Mouse (Mus musculus) monocyte, adult 5-6 weeks (primary cell): ENCODE data around the gene Rps6ka5. TPM values are rescaled to one million over a fixed set of nuclear protein-coding genes. Genes with fewer than 3 reads are reported as not detected.
A peak's percentile ranks its signal among the peaks of the same experiment; 100 is the strongest.

Experiments used
- ATAC-seq: fragments of 153-309, 156-312 bp; replicated peaks from 2 replicates; pipeline ENCODE4 v1.8.0; 2017; ENCODE audit warnings: mild to moderate bottlenecking; ENCODE audit not compliant: low TSS enrichment, insufficient number of reproducible peaks, severe bottlenecking, poor library complexity, low FRiP score
- total RNA-seq: library from RNA; stranded (forward); fragments of 200-1000, 200-491, 200-594 nt; gene quantifications from 3 replicates; pipeline ENCODE4 v1.2.3, GENCODE M21; 2017

Rps6ka5 gene
- total RNA-seq, 1 experiment from 2014 or later, result 25.6 TPM

GRCm38 (mm10) chr12:100551972-100552371 lies 174.8 kb downstream of the Rps6ka5 start:
- ATAC-seq, result no peak

DNA sequence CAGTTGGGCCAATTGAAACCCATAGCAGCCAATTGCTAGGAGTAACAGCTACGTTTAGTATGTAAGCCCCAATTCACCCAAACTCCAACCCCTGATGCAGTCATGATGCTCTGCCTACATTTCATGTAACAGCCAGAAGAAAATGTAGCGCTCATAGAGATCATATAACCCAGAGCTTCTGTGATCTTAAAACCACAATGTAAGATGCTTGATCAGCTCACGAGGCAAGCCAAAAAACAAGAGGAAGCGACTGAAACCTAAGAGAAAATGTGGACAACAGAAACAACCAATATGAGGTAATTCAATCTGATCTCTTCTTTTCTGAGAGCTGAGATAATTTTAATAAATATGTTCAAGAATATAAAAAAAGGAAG lies 182.6 kb downstream of the Rps6ka5 start:
- no peak for ATAC-seq

GRCm38 (mm10) chr12:100543437-100544193 lies 183.2 kb downstream of the Rps6ka5 start:
- ATAC-seq, result no peak

- ATAC-seq, result no peak
Observed at GRCm38 (mm10) chr12:100542494-100542893, 184.3 kb downstream of the Rps6ka5 start.

DNA sequence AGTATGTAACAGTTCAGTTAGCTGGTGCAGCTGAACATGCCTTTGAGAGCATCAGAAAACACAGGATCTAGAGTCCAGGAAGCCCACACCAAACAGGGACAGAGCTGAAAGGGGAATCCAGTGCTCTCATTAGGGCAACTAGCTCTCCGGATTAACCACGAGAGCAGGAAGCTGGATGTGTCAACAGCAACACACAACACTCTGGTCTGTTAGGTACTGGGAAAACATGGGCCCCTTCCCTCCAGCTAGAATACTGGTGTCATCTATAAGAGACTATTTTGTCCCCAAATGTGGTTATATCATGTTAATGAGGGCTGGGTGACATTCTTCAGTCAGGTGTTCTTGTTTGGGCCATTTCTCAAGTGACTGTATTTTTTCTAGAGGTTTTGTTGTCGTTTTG lies 184.7 kb downstream of the Rps6ka5 start:
- ATAC-seq, result no peak

DNA sequence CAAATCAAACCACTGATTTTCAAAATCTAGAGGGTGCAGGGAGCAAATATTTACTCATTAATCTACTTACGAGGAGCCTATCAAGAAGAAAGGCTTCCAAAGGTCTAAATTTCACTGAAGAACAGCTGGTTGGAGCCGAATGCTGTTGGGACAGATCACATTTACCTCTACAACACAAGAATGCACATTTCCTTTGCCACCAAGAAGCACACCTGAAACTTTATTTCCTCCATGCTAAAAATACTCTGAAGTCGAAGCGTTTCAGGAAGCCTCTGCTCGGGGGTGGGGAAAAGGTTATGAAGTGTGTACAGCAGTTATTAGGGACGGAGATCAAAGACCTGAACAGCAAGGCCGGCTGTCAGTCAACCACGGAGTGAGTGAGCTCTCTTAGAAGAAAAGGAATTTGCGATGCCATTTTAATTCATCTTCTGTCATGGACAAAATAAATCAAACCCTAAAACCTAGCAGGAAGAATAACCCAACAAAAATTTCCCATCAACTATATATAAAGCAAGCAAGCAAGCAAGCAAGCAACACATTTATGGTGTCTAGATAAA lies 187.5 kb downstream of the Rps6ka5 start:
- ATAC-seq, result no peak

- ATAC-seq, result no peak
Observed at GRCm38 (mm10) chr12:100538445-100539157, 188.2 kb downstream of the Rps6ka5 start.

DNA sequence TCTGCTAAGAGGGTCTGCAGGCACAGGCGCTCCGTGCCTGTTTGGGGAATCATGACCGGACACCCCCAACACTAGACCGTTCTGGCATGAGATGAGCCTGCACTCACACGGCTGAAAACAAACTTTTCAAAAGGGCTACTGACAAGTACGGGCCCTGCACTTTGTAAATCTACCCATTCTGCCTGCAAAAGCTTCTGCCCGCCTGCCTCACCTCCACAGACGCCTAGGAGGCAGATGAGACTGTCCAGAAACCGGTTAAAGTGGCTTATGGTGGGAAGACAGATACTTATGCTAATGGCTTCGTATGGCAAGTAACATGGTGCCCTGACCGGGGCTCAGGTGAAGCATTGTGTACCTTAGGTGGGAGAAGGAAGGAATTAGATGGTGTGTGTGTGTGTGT lies 189.7 kb downstream of the Rps6ka5 start:
- ATAC-seq, result no peak

DNA sequence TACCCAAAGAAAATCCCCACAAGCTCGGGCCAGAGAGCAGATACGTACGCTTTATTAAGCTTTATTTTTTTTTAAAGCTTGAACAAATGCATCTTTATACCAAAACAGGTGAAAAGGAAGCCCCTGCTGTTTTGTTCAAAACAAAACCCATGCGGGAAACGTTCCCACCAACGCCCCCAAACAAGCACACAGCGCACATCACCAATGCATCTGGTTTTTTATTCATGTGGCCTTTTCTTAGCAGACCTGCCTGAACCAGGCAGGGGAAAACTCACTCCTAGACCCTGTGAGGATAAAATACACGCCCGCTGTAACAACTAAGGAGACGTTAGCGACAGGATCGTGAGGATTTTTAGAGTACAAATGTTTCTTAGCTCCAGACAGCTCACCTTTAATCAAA lies 191.8 kb downstream of the Rps6ka5 start:
- ATAC-seq, result no peak

DNA sequence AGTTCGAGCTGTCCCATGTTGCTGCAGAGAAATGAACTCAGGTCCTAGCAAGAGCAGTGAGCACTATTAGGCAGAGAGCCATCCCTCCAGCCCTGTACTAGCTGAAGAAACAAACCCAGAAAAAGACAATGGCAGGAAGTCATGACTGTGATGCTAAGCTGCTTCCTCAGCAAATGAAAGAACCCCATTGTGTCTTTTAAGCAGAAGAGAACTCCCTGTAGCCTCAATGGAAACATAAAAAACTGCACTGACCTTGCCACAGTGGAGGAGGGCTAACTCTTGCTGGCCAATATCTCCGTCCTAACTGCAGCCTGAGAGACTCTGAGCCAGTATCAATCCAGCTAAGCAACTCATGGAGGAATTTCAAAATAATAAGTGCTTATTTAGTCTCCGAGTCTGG lies 192.8 kb downstream of the Rps6ka5 start:
- no peak for ATAC-seq

GRCm38 (mm10) chr12:100533209-100533608 lies 193.6 kb downstream of the Rps6ka5 start:
- ATAC-seq, result no peak

DNA sequence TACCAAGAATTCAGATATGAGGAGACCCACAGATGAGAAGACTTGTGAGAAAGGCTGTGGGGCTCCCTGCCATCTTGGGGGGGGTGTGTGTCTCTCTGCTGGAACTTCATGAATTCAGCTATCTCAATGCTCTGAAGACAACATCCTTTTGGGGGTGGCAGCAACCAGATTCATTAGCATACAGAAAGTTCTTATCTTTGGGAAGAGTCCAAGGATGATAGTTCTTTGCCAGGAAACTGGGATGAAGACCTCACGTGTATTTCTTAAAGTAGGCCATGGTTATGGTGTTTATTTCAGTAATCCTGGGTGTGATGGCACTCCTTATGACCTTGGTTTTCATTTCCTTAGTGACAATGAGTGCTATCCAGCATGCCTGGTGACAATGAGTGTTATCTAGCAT lies 195.0 kb downstream of the Rps6ka5 start:
- no peak for ATAC-seq

DNA sequence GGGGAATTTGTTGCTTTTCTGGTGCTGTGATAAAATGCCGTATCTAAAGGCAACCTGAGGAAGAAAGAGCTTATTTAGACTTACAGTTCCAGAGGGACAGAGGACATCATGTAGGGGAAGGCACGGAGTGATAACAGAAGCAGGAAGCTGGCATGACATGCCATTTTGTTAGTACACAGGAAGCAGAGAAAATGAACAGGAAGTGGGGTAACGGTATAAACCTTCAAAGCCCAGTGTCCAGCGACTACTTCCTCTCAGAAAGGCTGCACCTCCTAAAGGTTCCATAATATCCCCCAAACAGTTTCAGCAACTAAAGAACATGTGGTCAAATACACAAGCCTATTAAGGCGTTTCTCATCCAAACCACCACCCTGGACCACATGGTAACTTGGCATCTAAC lies 195.9 kb downstream of the Rps6ka5 start:
- 0 out of 2 replicates have a peak, but pooled peaks have one; percentile 33 for ATAC-seq

DNA sequence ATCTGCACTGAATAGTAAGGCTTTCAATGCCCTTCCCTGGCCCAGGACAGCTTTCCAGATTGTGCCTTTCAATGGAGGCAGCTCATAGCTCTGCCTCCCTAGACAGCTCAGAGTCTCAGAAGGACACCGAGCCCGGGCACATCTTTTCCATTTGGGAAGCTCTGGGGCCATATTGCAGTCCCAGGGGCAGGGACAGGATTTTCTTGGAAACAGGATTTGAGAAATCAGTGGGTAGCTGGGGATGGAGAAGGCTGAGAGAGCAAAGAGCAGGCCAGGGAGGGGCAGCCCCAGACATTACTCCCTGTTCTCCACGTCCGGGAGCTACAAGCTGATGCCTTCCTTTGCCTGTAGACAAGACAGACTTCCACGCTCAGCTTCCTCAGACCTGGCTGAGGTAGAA lies 197.1 kb downstream of the Rps6ka5 start:
- ATAC-seq, result no peak

DNA sequence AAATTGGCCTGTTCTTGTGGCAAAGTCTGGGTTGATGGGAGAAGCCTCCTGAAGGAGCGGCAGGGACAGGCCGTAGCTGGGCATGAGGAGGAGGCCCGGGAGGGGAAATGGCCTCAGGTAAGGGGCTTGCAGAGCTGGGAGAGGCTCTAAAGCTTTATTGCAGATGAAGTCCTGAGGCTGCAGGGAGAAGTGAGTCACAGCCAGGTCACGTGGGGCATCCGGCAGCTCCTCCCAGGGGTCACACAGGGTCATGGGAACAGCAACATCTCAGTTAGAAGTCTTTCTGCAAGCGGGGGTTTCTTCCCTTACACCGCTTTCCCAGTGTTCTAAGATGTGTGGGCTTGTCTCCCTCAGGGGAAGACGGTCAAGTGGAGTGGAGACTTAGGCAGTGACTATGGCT lies 197.6 kb downstream of the Rps6ka5 start:
- ATAC-seq, result peak; percentile 59

DNA sequence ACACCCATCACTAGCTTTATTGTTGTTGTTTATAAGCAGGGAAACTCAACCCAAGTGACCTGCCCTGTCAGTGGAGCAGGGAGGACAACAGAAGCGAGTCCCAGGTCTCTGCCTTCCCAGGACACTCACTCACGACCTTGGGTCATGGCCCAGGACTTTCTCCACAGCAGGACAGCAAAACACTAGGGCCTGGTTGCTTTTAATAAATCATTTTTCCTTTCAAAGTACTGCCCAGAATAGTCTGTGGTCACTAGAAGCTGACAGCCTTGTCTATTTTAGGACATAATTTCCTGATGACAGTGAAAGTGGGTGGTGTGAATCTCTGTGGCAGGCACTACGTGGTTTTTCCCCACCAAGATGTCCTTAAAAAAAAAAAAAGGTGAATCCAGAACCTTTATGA lies 198.5 kb downstream of the Rps6ka5 start:
- ATAC-seq, result no peak

GRCm38 (mm10) chr12:100527753-100528152 lies 199.0 kb downstream of the Rps6ka5 start:
- peak; percentile 55 for ATAC-seq

GRCm38 (mm10) chr12:100527241-100527640 lies 199.5 kb downstream of the Rps6ka5 start:
- no peak for ATAC-seq

DNA sequence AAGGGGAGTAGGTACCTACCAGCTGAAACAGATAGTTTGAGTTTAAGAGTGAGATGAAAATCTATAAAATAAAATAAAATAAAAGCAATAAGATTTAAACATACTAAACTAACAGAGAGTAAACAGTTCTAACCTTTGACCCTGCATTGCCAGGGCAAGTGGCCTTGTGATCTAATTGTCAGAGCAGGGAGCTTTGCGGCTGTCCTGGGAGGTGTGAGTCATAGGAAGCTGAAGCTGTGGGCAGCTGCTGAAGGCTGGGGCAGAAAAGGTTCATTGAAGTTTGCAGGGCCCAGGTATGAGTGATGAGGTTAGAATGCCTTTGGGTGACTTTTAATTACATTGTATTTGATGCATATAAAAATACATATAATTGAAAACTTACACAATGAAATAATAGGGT lies 200.8 kb downstream of the Rps6ka5 start:
- no peak for ATAC-seq

DNA sequence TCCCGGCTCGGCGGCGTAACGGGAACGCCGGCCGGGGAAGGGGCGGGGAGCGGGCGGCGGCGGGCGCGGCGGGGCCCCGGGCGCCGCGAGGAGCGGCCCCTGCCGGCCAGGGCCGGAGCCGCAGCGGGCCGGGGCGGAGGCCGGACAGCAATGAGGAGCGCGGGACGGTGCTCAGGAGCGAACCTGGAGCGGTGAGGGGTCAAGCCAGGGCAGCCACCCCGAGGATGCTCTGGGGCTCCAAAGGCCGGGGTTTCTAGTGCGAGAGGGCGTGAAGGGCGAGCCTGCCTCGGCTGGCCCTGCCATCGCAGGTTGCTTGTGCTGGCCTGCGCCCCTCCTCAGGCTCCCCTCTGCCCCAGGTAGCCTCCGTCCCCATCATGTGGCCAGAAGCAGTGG lies 206.0 kb downstream of the Rps6ka5 start, which contains the start of gene Ttc7b:
TSS of gene Ttc7b (minus strand) at position 33 of the 393 bp plus-strand sequence.
- ATAC-seq, result peak; percentile 49
